In the genomic region with DNA sequence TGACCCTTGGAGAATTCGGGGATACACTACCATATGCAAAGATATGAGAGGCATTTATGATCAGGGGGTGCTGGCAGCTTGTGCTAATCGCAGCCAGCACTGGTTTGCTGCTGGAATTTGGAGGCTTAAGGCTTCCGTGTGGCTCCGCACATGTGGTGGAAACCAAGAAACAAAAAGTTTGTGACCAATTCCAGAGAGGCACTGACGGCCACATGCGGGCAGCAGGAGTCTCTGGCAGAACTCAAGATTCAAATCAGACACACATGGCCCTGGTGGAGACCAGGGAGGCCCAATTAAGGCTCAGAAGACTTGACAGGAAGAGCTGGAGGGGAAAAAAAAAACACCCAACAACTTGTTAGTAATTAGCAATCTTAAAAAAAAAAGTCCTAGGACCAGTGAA, we compare ENCODE assay signal across 33 mouse cellular contexts.
DNase-seq lines count a peak whose midpoint lies in the region; ATAC-seq and TF ChIP-seq lines count a peak whose summit lies in the region.
"Had no signal": no experiment of that assay in that cellular context is flagged by ENCODE, and none has a peak within 500 bp of the region (broad histone marks: within the 10 kb centered on the region; RNA-seq: fewer than 3 reads in every experiment).

No protein-coding gene starts in this region.

- no peak overlapping the region for H3K4me2 ChIP-seq in embryonic facial prominence, embryonic 12.5 days (replicated peaks)
- H3K4me2 ChIP-seq in limb, embryonic 14.5 days (replicated peaks; ENCODE audit: low read depth, low read length, severe bottlenecking), result no peak overlapping the region
- no peak overlapping the region for H3K4me2 ChIP-seq in hindbrain, embryonic 14.5 days (replicated peaks)
- H3K4me2 ChIP-seq: forebrain, embryonic 12.5 days; intestine, embryonic 15.5 days; neural tube, embryonic 15.5 days had no signal

- no peaks in the 10 kb centered on the region for H3K36me3 ChIP-seq in embryonic facial prominence, embryonic 12.5 days
- no peaks in the 10 kb centered on the region for H3K36me3 ChIP-seq in limb, embryonic 14.5 days (ENCODE audit: control insufficient read depth, insufficient read depth, low read length)
- no peaks in the 10 kb centered on the region for H3K36me3 ChIP-seq in hindbrain, embryonic 14.5 days (replicated peaks; ENCODE audit: control insufficient read depth, insufficient read depth)
- H3K36me3 ChIP-seq: forebrain, embryonic 12.5 days; heart, embryonic 10.5 days; intestine, embryonic 15.5 days; neural tube, embryonic 15.5 days had no signal

- H3K9ac ChIP-seq in embryonic facial prominence, embryonic 12.5 days, result no peak overlapping the region
- no peak overlapping the region for H3K9ac ChIP-seq in limb, embryonic 14.5 days (ENCODE audit: low read depth, low read length, severe bottlenecking)
- no peak overlapping the region for H3K9ac ChIP-seq in hindbrain, embryonic 14.5 days
- H3K9ac ChIP-seq: forebrain, embryonic 12.5 days; intestine, embryonic 15.5 days; liver, embryonic 14.5 days; neural tube, embryonic 15.5 days had no signal

- no peak for ATAC-seq in embryonic facial prominence, embryonic 12.5 days (ENCODE audit: insufficient number of reproducible peaks, insufficient read depth, low FRiP score, low TSS enrichment)
- no peak for ATAC-seq in limb, embryonic 14.5 days (ENCODE audit: low FRiP score, low read depth)
- ATAC-seq in hindbrain, embryonic 14.5 days (ENCODE audit: low FRiP score), result no peak
- ATAC-seq: hindbrain, embryonic 16.5 days; intestine, embryonic 15.5 days; Patski had no signal

- peak overlapping the region; percentile 30; the same call in 1 of the 2 replicates for H3K27ac ChIP-seq in embryonic facial prominence, embryonic 12.5 days
- H3K27ac ChIP-seq in limb, embryonic 14.5 days (replicated peaks; ENCODE audit: low read depth, low read length), result 0 out of 2 replicates have a peak overlapping the region, but pooled peaks have one; percentile 22
- H3K27ac ChIP-seq in hindbrain, embryonic 14.5 days, result no peak overlapping the region
- H3K27ac ChIP-seq: forebrain, embryonic 12.5 days; heart, embryonic 10.5 days; intestine, embryonic 15.5 days; liver, embryonic 14.5 days; neural tube, embryonic 15.5 days had no signal

- WGBS in embryonic facial prominence, embryonic 12.5 days, result 33% methylated on average over 6 of the region's 6 CpGs
- 21% methylated on average over 6 of the region's 6 CpGs for WGBS in limb, embryonic 14.5 days
- WGBS in hindbrain, embryonic 14.5 days, result 93% methylated on average over 6 of the region's 6 CpGs

- peaks cover 27% of the 10 kb centered on the region for H3K4me1 ChIP-seq in embryonic facial prominence, embryonic 12.5 days
- H3K4me1 ChIP-seq in limb, embryonic 14.5 days (ENCODE audit: control insufficient read depth, insufficient read depth, low read length), result peaks cover 22% of the 10 kb centered on the region
- no peaks in the 10 kb centered on the region for H3K4me1 ChIP-seq in hindbrain, embryonic 14.5 days (replicated peaks; ENCODE audit: control insufficient read depth, insufficient read depth, low read length)

- no peaks in the 10 kb centered on the region for H3K9me3 ChIP-seq in embryonic facial prominence, embryonic 12.5 days
- no peaks in the 10 kb centered on the region for H3K9me3 ChIP-seq in limb, embryonic 14.5 days (ENCODE audit: control insufficient read depth, low read length)
- no peaks in the 10 kb centered on the region for H3K9me3 ChIP-seq in hindbrain, embryonic 14.5 days (ENCODE audit: control insufficient read depth, low read length)
- H3K9me3 ChIP-seq: forebrain, embryonic 12.5 days; G1E; heart, embryonic 10.5 days; intestine, embryonic 15.5 days; neural tube, embryonic 15.5 days had no signal

- H3K4me3 ChIP-seq in embryonic facial prominence, embryonic 12.5 days, result no peak overlapping the region
- no peak overlapping the region for H3K4me3 ChIP-seq in limb, embryonic 14.5 days (replicated peaks; ENCODE audit: low read length)
- H3K4me3 ChIP-seq in hindbrain, embryonic 14.5 days (replicated peaks; ENCODE audit: low read length), result no peak overlapping the region
- H3K4me3 ChIP-seq: erythroblast, embryonic 14.5 days; forebrain, embryonic 12.5 days; heart, embryonic 10.5 days; intestine, embryonic 15.5 days; neural tube, embryonic 15.5 days had no signal

- H3K27me3 ChIP-seq in embryonic facial prominence, embryonic 12.5 days, result no peaks in the 10 kb centered on the region
- H3K27me3 ChIP-seq in limb, embryonic 14.5 days (ENCODE audit: control insufficient read depth, insufficient read depth, low read length), result no peaks in the 10 kb centered on the region
- H3K27me3 ChIP-seq in hindbrain, embryonic 14.5 days (ENCODE audit: control insufficient read depth, insufficient read depth, low read length), result no peaks in the 10 kb centered on the region
- H3K27me3 ChIP-seq: forebrain, embryonic 12.5 days; intestine, embryonic 15.5 days; neural tube, embryonic 15.5 days; Patski had no signal

- no peak for TF ChIP-seq POLR2A in limb, embryonic 14.5 days (IDR thresholded peaks at IDR 0.05; ENCODE audit: borderline replicate concordance, extremely low read depth, insufficient read depth, insufficient read length)

- peak; percentile 26 for DNase-seq in embryo, embryonic 11 days
- DNase-seq in embryo, embryonic 10.5 days (ENCODE audit: low spot score), result no peak
- peak; percentile 28 for DNase-seq in induced T-regulatory cell, adult 2 months (ENCODE audit: low read depth)
- DNase-seq in limb, embryonic 14.5 days (ENCODE audit: low spot score), result no peak
- no peak for DNase-seq in cerebellum, adult 8-10 months
- no peak for DNase-seq in spleen, adult 18-20 months
- DNase-seq in hindbrain, embryonic 14.5 days (ENCODE audit: low spot score), result no peak
- DNase-seq: adrenal gland, postnatal 10 days; cerebellum, adult 9-10 months; cerebellum, postnatal 36 days; gastrocnemius, postnatal 25 days; heart, adult 11 months; heart, postnatal 4 days; kidney, adult 8-10 months; kidney, postnatal 10 days; liver; lung, adult 2 months; lung, postnatal 10 days; midbrain, embryonic 14.5 days; retina, postnatal 1 day; right cerebral cortex, postnatal 14 days; thymus, adult 18-20 months; thymus, postnatal 25 days had no signal

Comparison
In these comparisons a context has a peak if more than half of its experiments do, and no peak if none do; other contexts are left out.
1. DNase-seq: peak in embryo, embryonic 11 days (single experiment) and induced T-regulatory cell, adult 2 months (single experiment); none in embryo, embryonic 10.5 days (single experiment), limb, embryonic 14.5 days (single experiment), cerebellum, adult 8-10 months (single experiment), spleen, adult 18-20 months (0 of 2) and hindbrain, embryonic 14.5 days (single experiment).